In the genomic region with DNA sequence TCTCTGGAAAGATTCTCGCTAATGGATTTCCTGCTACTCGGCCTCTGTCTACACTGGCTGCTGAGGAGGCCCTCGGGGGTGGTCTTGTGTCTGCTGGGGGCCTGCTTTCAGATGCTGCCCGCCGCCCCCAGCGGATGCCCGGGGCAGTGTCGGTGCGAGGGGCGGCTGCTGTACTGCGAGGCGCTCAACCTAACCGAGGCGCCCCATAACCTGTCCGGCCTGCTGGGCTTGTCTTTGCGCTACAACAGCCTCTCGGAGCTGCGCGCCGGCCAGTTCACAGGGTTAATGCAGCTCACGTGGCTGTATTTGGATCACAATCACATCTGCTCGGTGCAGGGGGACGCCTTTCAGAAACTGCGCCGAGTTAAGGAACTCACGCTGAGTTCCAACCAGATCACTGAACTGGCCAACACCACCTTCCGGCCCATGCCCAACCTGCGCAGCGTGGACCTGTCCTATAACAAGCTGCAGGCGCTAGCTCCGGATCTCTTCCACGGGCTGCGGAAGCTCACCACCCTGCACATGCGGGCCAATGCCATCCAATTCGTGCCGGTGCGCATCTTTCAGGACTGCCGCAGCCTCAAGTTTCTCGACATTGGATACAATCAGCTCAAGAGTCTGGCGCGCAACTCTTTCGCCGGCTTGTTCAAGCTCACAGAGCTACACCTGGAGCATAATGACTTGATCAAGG, we compare ENCODE assay signal across 9 mouse cellular contexts. TPM values are rescaled to one million over a fixed set of nuclear protein-coding genes. Genes with fewer than 3 reads are reported as not detected.
DNase-seq lines count a peak whose midpoint lies in the region; ATAC-seq and TF ChIP-seq lines count a peak whose summit lies in the region.
"Had no signal": no experiment of that assay in that cellular context is flagged by ENCODE, and none has a peak within 500 bp of the region (broad histone marks: within the 10 kb centered on the region; RNA-seq: fewer than 3 reads in every experiment).

No protein-coding gene starts in this region.

- H3K4me2 ChIP-seq in lung, embryonic 14.5 days, result peak overlapping the region; percentile 81
- H3K4me2 ChIP-seq in hindbrain, embryonic 14.5 days (replicated peaks), result peak overlapping the region; percentile 93
- peak overlapping the region; percentile 88 for H3K4me2 ChIP-seq in limb, embryonic 11.5 days (ENCODE audit: low read depth, severe bottlenecking)

- H3K36me3 ChIP-seq in lung, embryonic 14.5 days (ENCODE audit: insufficient read depth), result no peaks in the 10 kb centered on the region
- H3K36me3 ChIP-seq in hindbrain, embryonic 14.5 days (replicated peaks; ENCODE audit: control insufficient read depth, insufficient read depth), result no peaks in the 10 kb centered on the region
- no peaks in the 10 kb centered on the region for H3K36me3 ChIP-seq in limb, embryonic 11.5 days (ENCODE audit: control insufficient read depth, insufficient read depth, low read length)
- H3K36me3 ChIP-seq: liver, embryonic 15.5 days had no signal

- H3K4me1 ChIP-seq in lung, embryonic 14.5 days (ENCODE audit: insufficient read depth), result no peaks in the 10 kb centered on the region
- H3K4me1 ChIP-seq in cortical plate, adult 2 months (ENCODE audit: control insufficient read depth, insufficient read depth, low read length), result peaks cover 1% of the 10 kb centered on the region; the same call in 1 of the 2 replicates
- H3K4me1 ChIP-seq in hindbrain, embryonic 14.5 days (replicated peaks; ENCODE audit: control insufficient read depth, insufficient read depth, low read length), result peaks cover 11% of the 10 kb centered on the region; the same call in 1 of the 2 replicates
- 0 out of 2 replicates have a peak, but pooled peaks cover 2% of the 10 kb centered on the region for H3K4me1 ChIP-seq in limb, embryonic 11.5 days (ENCODE audit: control insufficient read depth, insufficient read depth, low read length)
- H3K4me1 ChIP-seq: liver, embryonic 15.5 days had no signal

- 0 out of 2 replicates have a peak, but pooled peaks have one; percentile 16 for TF ChIP-seq POLR2A in cortical plate, adult 2 months (IDR thresholded peaks at IDR 0.05; ENCODE audit: extremely low read depth, insufficient read depth, low read length)

- H3K27me3 ChIP-seq in lung, embryonic 14.5 days (ENCODE audit: insufficient read depth, low read length), result peaks cover 49% of the 10 kb centered on the region
- H3K27me3 ChIP-seq in hindbrain, embryonic 14.5 days (ENCODE audit: control insufficient read depth, insufficient read depth, low read length), result no peaks in the 10 kb centered on the region
- H3K27me3 ChIP-seq in limb, embryonic 11.5 days (ENCODE audit: control insufficient read depth, insufficient read depth, low read length), result peaks cover 41% of the 10 kb centered on the region

- under 1% methylated on average over 43 of the region's 43 CpGs for WGBS in lung, embryonic 14.5 days
- WGBS in hindbrain, embryonic 14.5 days, result under 1% methylated on average over 43 of the region's 43 CpGs
- under 1% methylated on average over 43 of the region's 43 CpGs for WGBS in limb, embryonic 11.5 days

- peak; percentile 64; the same call in 1 of the 2 replicates for ATAC-seq in lung, embryonic 14.5 days (ENCODE audit: insufficient read depth)
- peak; percentile 71 for ATAC-seq in hindbrain, embryonic 14.5 days (ENCODE audit: low FRiP score)
- peak; percentile 44 for ATAC-seq in limb, embryonic 11.5 days (ENCODE audit: insufficient number of reproducible peaks, low FRiP score, low TSS enrichment, low read depth)

- peak overlapping the region; percentile 40 for H3K4me3 ChIP-seq in lung, embryonic 14.5 days (ENCODE audit: low read depth, low read length)
- H3K4me3 ChIP-seq in cortical plate, adult 2 months (ENCODE audit: insufficient read depth, low read length), result peak overlapping the region; percentile 94
- peak overlapping the region; percentile 49 for H3K4me3 ChIP-seq in hindbrain, embryonic 14.5 days (replicated peaks; ENCODE audit: low read length)
- peak overlapping the region; percentile 43 for H3K4me3 ChIP-seq in limb, embryonic 11.5 days (ENCODE audit: low read depth, low read length)
- H3K4me3 ChIP-seq: liver, embryonic 15.5 days had no signal

- DNase-seq in lung, embryonic 14.5 days, result peak; percentile 27
- no peak for DNase-seq in lung, postnatal 25 days (ENCODE audit: low spot score)
- peak; percentile 58 for DNase-seq in hindbrain, embryonic 14.5 days (ENCODE audit: low spot score)
- DNase-seq in limb, embryonic 11.5 days (ENCODE audit: low spot score), result peak; percentile 72
- peak; percentile 6 for DNase-seq in ovary, postnatal 36 days (ENCODE audit: low spot score)
- DNase-seq in thymus, postnatal 25 days, result no peak
- DNase-seq in adrenal gland, postnatal 14 days, result no peak

- no peaks in the 10 kb centered on the region for H3K9me3 ChIP-seq in lung, embryonic 14.5 days (ENCODE audit: low read depth, low read length)
- H3K9me3 ChIP-seq in hindbrain, embryonic 14.5 days (ENCODE audit: control insufficient read depth, low read length), result no peaks in the 10 kb centered on the region
- H3K9me3 ChIP-seq in limb, embryonic 11.5 days (ENCODE audit: control insufficient read depth, low read length), result no peaks in the 10 kb centered on the region
- H3K9me3 ChIP-seq: liver, embryonic 15.5 days had no signal

- H3K27ac ChIP-seq in lung, embryonic 14.5 days (ENCODE audit: low read depth), result no peak overlapping the region
- H3K27ac ChIP-seq in cortical plate, adult 2 months (ENCODE audit: insufficient read depth, low read length), result peak overlapping the region; percentile 88
- peak overlapping the region; percentile 86 for H3K27ac ChIP-seq in hindbrain, embryonic 14.5 days
- H3K27ac ChIP-seq in limb, embryonic 11.5 days (replicated peaks; ENCODE audit: low read depth, low read length), result no peak overlapping the region
- H3K27ac ChIP-seq: liver, embryonic 15.5 days had no signal

- TF ChIP-seq CTCF in lung, embryonic 14.5 days (IDR thresholded peaks at IDR 0.05; ENCODE audit: low read depth), result peak; percentile 23; the same call in 1 of the 2 replicates
- no peak for TF ChIP-seq CTCF in cortical plate, adult 2 months (IDR thresholded peaks at IDR 0.05; ENCODE audit: extremely low read depth, insufficient read depth, low read length)

- H3K9ac ChIP-seq in lung, embryonic 14.5 days, result no peak overlapping the region
- peak overlapping the region; percentile 73 for H3K9ac ChIP-seq in hindbrain, embryonic 14.5 days
- H3K9ac ChIP-seq in limb, embryonic 11.5 days (ENCODE audit: low read length), result no peak overlapping the region
- H3K9ac ChIP-seq: liver, embryonic 15.5 days had no signal

RNA-seq across cellular contexts. Expression of gene Lrrtm1, which starts 1.2 kb away (rescaled TPM):
- polyA plus RNA-seq in lung, embryonic 14.5 days (2014; fragmentation: Nextera tagmentation; extraction: Ambion mirVana), result 0.47 and 0.50 TPM in 2 replicates
- 51.8 and 53.1 TPM in 2 replicates for polyA plus RNA-seq in cortical plate, adult 2 months (2012; rRNA removed)
- polyA plus RNA-seq in hindbrain, embryonic 14.5 days (2014; fragmentation: Nextera tagmentation; extraction: Ambion mirVana), result 41.6 and 47.2 TPM in 2 replicates
- polyA plus RNA-seq in limb, embryonic 11.5 days (2014; fragmentation: Nextera tagmentation; extraction: Ambion mirVana), result 2.5 and 2.8 TPM in 2 replicates
- 0.67 and 0.90 TPM in 2 replicates for total RNA-seq in adrenal gland, postnatal 14 days (2021)

Comparison
In these comparisons a context has a peak if more than half of its experiments do, and no peak if none do; other contexts are left out.
1. DNase-seq: peak in lung, embryonic 14.5 days (single experiment), hindbrain, embryonic 14.5 days (single experiment), limb, embryonic 11.5 days (single experiment) and ovary, postnatal 36 days (single experiment); none in lung, postnatal 25 days (single experiment), thymus, postnatal 25 days (single experiment) and adrenal gland, postnatal 14 days (single experiment).
2. H3K27ac ChIP-seq: peak in cortical plate, adult 2 months (single experiment) and hindbrain, embryonic 14.5 days (single experiment); none in lung, embryonic 14.5 days (single experiment) and limb, embryonic 11.5 days (single experiment).
3. H3K4me3 ChIP-seq: peak in every context shown above with its lines; median percentile 94 in cortical plate, adult 2 months; 49 in hindbrain, embryonic 14.5 days; 43 in limb, embryonic 11.5 days; 40 in lung, embryonic 14.5 days.
4. RNA of gene Lrrtm1, which starts 1.2 kb away (polyA plus RNA-seq): 51.8 to 53.1 TPM in cortical plate, adult 2 months and 41.6 to 47.2 TPM in hindbrain, embryonic 14.5 days; 2.5 to 2.8 TPM in limb, embryonic 11.5 days and 0.47 to 0.50 TPM in lung, embryonic 14.5 days; every median in the first group is over 10 times any median in the second.
5. Peak in every context shown above with its lines, with median percentiles within 50 percentile points of each other: ATAC-seq and H3K4me2 ChIP-seq.